Mouse (Mus musculus) midbrain, postnatal 0 days (tissue): ENCODE results near the gene Zbtb21. TPM values are rescaled to one million over a fixed set of nuclear protein-coding genes. Genes with fewer than 3 reads are reported as not detected.
A peak's percentile ranks its signal among the peaks of the same experiment; 100 is the strongest.

Source experiments
- ATAC-seq: fragments of 200-750 bp; cut with Nextera tagmentation; 2 replicates; pipeline ENCODE4 v1.8.0; 2017; ENCODE audit warnings: moderate number of reproducible peaks, mild to moderate bottlenecking, moderate TSS enrichment, moderate library complexity; ENCODE audit not compliant: low FRiP score
- DNase-seq: peaks from one replicate; pipeline ENCODE4 v3.0.0-alpha.2; 2015; ENCODE audit warnings: low spot score
- H3K27ac ChIP-seq: fragments of 300-500 bp; sonication (generic); 2 replicates; pipeline ENCODE4 v1.5.1; 2014; ENCODE audit warnings: low read depth, mild to moderate bottlenecking, low read length, mixed read lengths
- H3K27me3 ChIP-seq: fragments of 300-500 bp; sonication (generic); 2 replicates; pipeline ENCODE4 v1.6.1; 2014; ENCODE audit warnings: low read length, control low read depth, mixed read lengths; ENCODE audit not compliant: insufficient read depth
- H3K36me3 ChIP-seq: fragments of 300-500 bp; sonication (generic); 2 replicates; pipeline ENCODE4 v1.6.1; 2014; ENCODE audit warnings: low read length, control low read depth, mixed read lengths; ENCODE audit not compliant: insufficient read depth
- H3K4me1 ChIP-seq: fragments of 300-500 bp; sonication (generic); 2 replicates; pipeline ENCODE4 v1.6.1; 2014; ENCODE audit warnings: mild to moderate bottlenecking, control low read depth, antibody characterized with exemption, low read length, mixed read lengths; ENCODE audit not compliant: insufficient read depth
- H3K4me2 ChIP-seq: fragments of 300-500 bp; sonication (generic); 2 replicates; pipeline ENCODE4 v1.6.1; 2014; ENCODE audit warnings: low read depth, mild to moderate bottlenecking, low read length, mixed read lengths; ENCODE audit not compliant: poor library complexity, severe bottlenecking
- H3K4me3 ChIP-seq: fragments of 300-500 bp; sonication (generic); 2 replicates; pipeline ENCODE4 v1.5.1; 2014; ENCODE audit warnings: low read depth, mild to moderate bottlenecking, low read length, moderate library complexity
- H3K9ac ChIP-seq: fragments of 300-500 bp; sonication (generic); replicated peaks from 2 replicates; pipeline ENCODE4 v1.6.1; 2014; ENCODE audit warnings: mild to moderate bottlenecking, low read length, moderate library complexity, mixed read lengths; ENCODE audit not compliant: poor library complexity, severe bottlenecking
- H3K9me3 ChIP-seq: fragments of 300-500 bp; sonication (generic); 2 replicates; pipeline ENCODE4 v1.6.1; 2016; ENCODE audit warnings: low read length, control low read depth
- CTCF ChIP-seq: IDR thresholded peaks from 2 replicates; pipeline ENCODE4 v1.5.1; 2016; ENCODE audit warnings: antibody characterized with exemption, mild to moderate bottlenecking
- WGBS: fragments of 180-500 bp; shearing (Covaris S2); extraction: QIAGEN DNeasy Blood & Tissue Kit; methylation state at CpG from one replicate; pipeline ENCODE4 v1.1.7; 2014; 5-methylcytosine and 5-hydroxymethylcytosine counted together
- polyA plus RNA-seq: library from polyadenylated mRNA; unstranded; fragments of >200 nt; fragmentation: Nextera tagmentation; extraction: Ambion mirVana; gene quantifications from 2 replicates; pipeline ENCODE4 v1.2.1, GENCODE M21; 2015
- total RNA-seq: library from RNA; depleted of rRNA; stranded (reverse); fragments of >200 nt; gene quantifications from 2 replicates; pipeline ENCODE4 v1.2.3, GENCODE M21; 2014; rRNA removed

The Zbtb21 gene
- total and polyA plus RNA-seq, 2 experiments from 2014 or later: 9.4 to 30.5 TPM

DNA sequence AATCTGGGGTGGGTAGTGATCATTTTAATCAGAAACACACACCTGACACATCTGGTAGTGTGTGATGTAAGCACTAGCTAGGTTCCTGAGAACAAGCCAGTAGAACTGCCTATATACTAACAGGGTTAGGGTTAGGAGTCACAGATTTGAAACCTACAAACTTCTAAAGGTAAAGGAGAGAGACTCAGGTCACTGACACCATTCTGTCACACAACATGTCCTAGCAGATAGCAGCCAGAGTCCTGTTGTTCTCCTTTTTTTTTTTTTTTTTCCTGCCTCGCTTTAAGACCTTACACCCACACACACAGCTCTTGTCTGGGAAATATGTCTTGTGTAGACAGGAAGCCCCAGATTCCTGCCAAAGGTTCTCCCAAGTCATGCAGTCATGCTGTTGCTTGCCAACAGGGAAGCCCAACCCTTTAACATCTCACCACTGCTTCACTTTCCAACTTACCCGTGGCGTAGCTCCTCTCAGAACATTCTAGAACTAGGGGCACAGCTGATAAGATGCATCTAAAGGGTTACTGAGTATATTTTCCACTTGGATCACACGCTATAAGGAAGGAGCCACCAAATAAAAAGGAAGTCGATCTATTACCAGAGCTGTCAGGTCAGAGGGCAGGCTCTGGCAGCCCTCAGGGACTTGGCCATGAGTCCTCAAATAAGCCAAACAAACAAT is 64.9 kb downstream of the Zbtb21 start:
- DNase-seq (peak; percentile 40), ATAC-seq (no peak)
- 81% methylated on average over 5 of the region's 5 CpGs for WGBS
- no peak for TF ChIP-seq CTCF
- Histone ChIP-seq H3K27ac (no peak overlapping the region), H3K4me3 (no peak overlapping the region), H3K4me1 (no peaks in the 10 kb centered on the region), H3K4me2 (no peak overlapping the region), H3K36me3 (no peaks in the 10 kb centered on the region), H3K9ac (no peak overlapping the region), H3K27me3 (no peaks in the 10 kb centered on the region), H3K9me3 (no peaks in the 10 kb centered on the region)

Other genes with a start within 250 kb of the Zbtb21 start
- gene Ripk4, start 198.8 kb downstream of the Zbtb21 start, total RNA-seq: 0.38 and 0.61 TPM in 2 replicates
- gene Ripk4, start 198.8 kb downstream of the Zbtb21 start, polyA plus RNA-seq: 0.32 and 0.40 TPM in 2 replicates
- gene Prdm15, start 110.8 kb downstream of the Zbtb21 start, total RNA-seq: 6.2 and 12.9 TPM in 2 replicates
- 4.6 and 5.6 TPM in 2 replicates for gene Prdm15, start 110.8 kb downstream of the Zbtb21 start, polyA plus RNA-seq
- gene C2cd2, start within 50 bp of the Zbtb21 start, total RNA-seq: 22.4 and 27.0 TPM in 2 replicates
- gene C2cd2, start within 50 bp of the Zbtb21 start, polyA plus RNA-seq: 12.1 and 13.2 TPM in 2 replicates
- gene B230307C23Rik, start 34.7 kb upstream of the Zbtb21 start, total RNA-seq: 8.4 and 14.8 TPM in 2 replicates
- gene B230307C23Rik, start 34.7 kb upstream of the Zbtb21 start, polyA plus RNA-seq: 15.7 and 17.3 TPM in 2 replicates
- 7.0 and 7.5 TPM in 2 replicates for gene A630089N07Rik, start 119.8 kb upstream of the Zbtb21 start, total RNA-seq
- gene A630089N07Rik, start 119.8 kb upstream of the Zbtb21 start, polyA plus RNA-seq: 5.3 and 7.6 TPM in 2 replicates